Mouse (Mus musculus) activated CD4-positive, CD25-positive, alpha-beta regulatory T cell, adult 4 months (primary cell): ENCODE data around the gene Mast2. TPM values are rescaled to one million over a fixed set of nuclear protein-coding genes. Genes with fewer than 3 reads are reported as not detected.

Experiments
- ATAC-seq: one replicate; pipeline ENCODE4 v1.8.0; 2017
- polyA plus RNA-seq, 2 experiments: library from polyadenylated mRNA; unstranded; fragments of 100-300 nt; shearing (Covaris generic); gene quantifications; one replicate each; pipeline ENCODE4 v1.2.1; 2017

Mast2 gene
- polyA plus RNA-seq, 2 experiments from 2014 or later: 5.2 to 5.8 TPM

- no peak for ATAC-seq
These were observed 57.3 kb downstream of the Mast2 start for GRCm38 (mm10) chr4:116406668-116407067.

- ATAC-seq: no peak
These were observed 58.0 kb downstream of the Mast2 start for GRCm38 (mm10) chr4:116405955-116406351.

GRCm38 (mm10) chr4:116405276-116405954 is 58.6 kb downstream of the Mast2 start:
- ATAC-seq: no peak

- ATAC-seq: no peak
These were observed 60.1 kb downstream of the Mast2 start for GRCm38 (mm10) chr4:116403884-116404283.

- ATAC-seq: no peak
These were observed 61.3 kb downstream of the Mast2 start for GRCm38 (mm10) chr4:116402708-116403107.

- no peak for ATAC-seq
These were observed 65.9 kb downstream of the Mast2 start for GRCm38 (mm10) chr4:116398051-116398450.

- ATAC-seq: no peak
These were observed 85.9 kb downstream of the Mast2 start for GRCm38 (mm10) chr4:116377973-116378667.

- no peak for ATAC-seq
These were observed 92.3 kb downstream of the Mast2 start for GRCm38 (mm10) chr4:116371676-116372075.

GRCm38 (mm10) chr4:116358099-116358498 is 105.9 kb downstream of the Mast2 start:
- ATAC-seq: no peak

GRCm38 (mm10) chr4:116352919-116353318 is 111.1 kb downstream of the Mast2 start:
- ATAC-seq: no peak

GRCm38 (mm10) chr4:116352496-116352895 is 111.5 kb downstream of the Mast2 start:
- ATAC-seq: no peak

GRCm38 (mm10) chr4:116342119-116342518 is 121.9 kb downstream of the Mast2 start:
- ATAC-seq: no peak

GRCm38 (mm10) chr4:116336294-116336693 is 127.7 kb downstream of the Mast2 start:
- no peak for ATAC-seq

- ATAC-seq: no peak
These were observed 134.7 kb downstream of the Mast2 start for GRCm38 (mm10) chr4:116329256-116329655.

- no peak for ATAC-seq
These were observed 141.9 kb downstream of the Mast2 start for GRCm38 (mm10) chr4:116322127-116322526.

- ATAC-seq: no peak
These were observed 146.4 kb downstream of the Mast2 start for GRCm38 (mm10) chr4:116317575-116317974.

GRCm38 (mm10) chr4:116304551-116304950 is 159.4 kb downstream of the Mast2 start:
- no peak for ATAC-seq

GRCm38 (mm10) chr4:116300878-116301355 is 163.1 kb downstream of the Mast2 start:
- no peak for ATAC-seq

GRCm38 (mm10) chr4:116293296-116293695 is 170.7 kb downstream of the Mast2 start:
- ATAC-seq: no peak

GRCm38 (mm10) chr4:116291561-116291960 is 172.4 kb downstream of the Mast2 start:
- no peak for ATAC-seq

GRCm38 (mm10) chr4:116282211-116282610 is 181.8 kb downstream of the Mast2 start:
- no peak for ATAC-seq

GRCm38 (mm10) chr4:116268220-116268619 is 195.8 kb downstream of the Mast2 start:
- no peak for ATAC-seq
